Mouse (Mus musculus) liver, embryonic 16.5 days (tissue): ENCODE measurements around the gene Sirt6. TPM values are rescaled to one million over a fixed set of nuclear protein-coding genes. Genes with fewer than 3 reads are reported as not detected.
A peak's percentile ranks its signal among the peaks of the same experiment; 100 is the strongest.

Source experiments
- ATAC-seq: fragments of 200-750 bp; cut with Nextera tagmentation; 2 replicates; pipeline ENCODE4 v1.8.0; 2017; ENCODE audit warnings: low read depth, mild to moderate bottlenecking, moderate number of reproducible peaks, moderate library complexity
- H3K27ac ChIP-seq: fragments of 300-500 bp; sonication (generic); 2 replicates; pipeline ENCODE4 v1.5.1; 2014; ENCODE audit warnings: mild to moderate bottlenecking, low read length
- H3K27me3 ChIP-seq: fragments of 300-500 bp; sonication (generic); 2 replicates; pipeline ENCODE4 v1.6.1; 2014; ENCODE audit warnings: low read depth, low read length, mixed read lengths; ENCODE audit not compliant: control insufficient read depth, insufficient read depth
- H3K36me3 ChIP-seq: fragments of 300-500 bp; sonication (generic); 2 replicates; pipeline ENCODE4 v1.6.1; 2014; ENCODE audit warnings: mild to moderate bottlenecking; ENCODE audit not compliant: control insufficient read depth, insufficient read depth
- H3K4me1 ChIP-seq: fragments of 300-500 bp; sonication (generic); 2 replicates; pipeline ENCODE4 v1.6.1; 2014; ENCODE audit warnings: low read depth, low read length, mixed read lengths; ENCODE audit not compliant: control insufficient read depth
- H3K4me2 ChIP-seq: fragments of 300-500 bp; sonication (generic); 2 replicates; pipeline ENCODE4 v1.6.1; 2014; ENCODE audit warnings: low read depth, low read length, mixed read lengths
- H3K4me3 ChIP-seq: fragments of 300-500 bp; sonication (generic); 2 replicates; pipeline ENCODE4 v1.5.1; 2014; ENCODE audit warnings: low read depth, mild to moderate bottlenecking, low read length
- H3K9ac ChIP-seq: fragments of 300-500 bp; sonication (generic); 2 replicates; pipeline ENCODE4 v1.6.1; 2014; ENCODE audit warnings: low read depth, low read length
- H3K9me3 ChIP-seq: fragments of 300-500 bp; sonication (generic); replicated peaks from 2 replicates; pipeline ENCODE4 v1.6.1; 2016; ENCODE audit warnings: low read length; ENCODE audit not compliant: control insufficient read depth
- WGBS: fragments of 180-500 bp; shearing (Covaris S2); extraction: QIAGEN DNeasy Blood & Tissue Kit; methylation state at CpG from one replicate; pipeline ENCODE4 v1.1.7; 2014; ENCODE audit not compliant: insufficient replicate concordance; 5-methylcytosine and 5-hydroxymethylcytosine counted together
- polyA plus RNA-seq: library from polyadenylated mRNA; unstranded; fragments of >200 nt; fragmentation: Nextera tagmentation; extraction: Ambion mirVana; gene quantifications from 2 replicates; pipeline ENCODE4 v1.2.1, GENCODE M21; 2015

Sirt6 gene
- polyA plus RNA-seq, 1 experiment from 2014 or later, result 8.1 TPM

GRCm38 (mm10) chr10:81572975-81573374, 54.6 kb downstream of the Sirt6 start:
- peaks cover 60% of the 10 kb centered on the region for H3K4me1 ChIP-seq
- no peak overlapping the region for H3K9ac ChIP-seq
- H3K4me3 ChIP-seq, result 0 out of 2 replicates have a peak overlapping the region, but pooled peaks have one; percentile 7

GRCm38 (mm10) chr10:81572133-81572671, 55.4 kb downstream of the Sirt6 start:
- Histone ChIP-seq H3K27me3 (peaks cover 33% of the 10 kb centered on the region), H3K4me3 (peak overlapping the region; percentile 71), H3K9ac (peak overlapping the region; percentile 23; the same call in 1 of the 2 replicates), H3K9me3 (no peaks in the 10 kb centered on the region), H3K36me3 (no peaks in the 10 kb centered on the region), H3K27ac (no peak overlapping the region), H3K4me2 (peak overlapping the region; percentile 94), H3K4me1 (peaks cover 60% of the 10 kb centered on the region)
- 20% methylated on average over 9 of the region's 9 CpGs for WGBS
- no peak for ATAC-seq

More at GRCm38 (mm10) chr10:81572975-81573374, 54.6 kb downstream of the Sirt6 start:
- ATAC-seq, result peak; percentile 47
- peaks cover 33% of the 10 kb centered on the region for H3K27me3 ChIP-seq
- no peaks in the 10 kb centered on the region for H3K9me3 ChIP-seq
- H3K4me2 ChIP-seq, result peak overlapping the region; percentile 94
- WGBS, result 25% methylated on average over 9 of the region's 9 CpGs
- no peak overlapping the region for H3K27ac ChIP-seq
- no peaks in the 10 kb centered on the region for H3K36me3 ChIP-seq

Other genes with a start within 250 kb of the Sirt6 start
- 128 and 138 TPM in 2 replicates for gene Fzr1, start 249.3 kb downstream of the Sirt6 start, polyA plus RNA-seq
- gene Dohh, start 243.4 kb downstream of the Sirt6 start, polyA plus RNA-seq, result 46.3 and 48.3 TPM in 2 replicates
- gene Gm48551, start 243.3 kb downstream of the Sirt6 start, polyA plus RNA-seq, result 0.54 and 0.55 TPM in 2 replicates
- gene Gm48552, start 238.8 kb downstream of the Sirt6 start, polyA plus RNA-seq, result 0.44 and 0.48 TPM in 2 replicates
- 1.7 and 4.1 TPM in 2 replicates for gene Smim24, start 234.7 kb downstream of the Sirt6 start, polyA plus RNA-seq
- 10.2 and 12.0 TPM in 2 replicates for gene Nfic, start 172.2 kb downstream of the Sirt6 start, polyA plus RNA-seq
- 0.05 TPM in 1 of 2 replicates, not detected in the other for gene Celf5, start 145.1 kb downstream of the Sirt6 start, polyA plus RNA-seq
- gene Ncln, start 131.4 kb downstream of the Sirt6 start, polyA plus RNA-seq, result 39.3 and 47.1 TPM in 2 replicates
- 4.8 and 5.3 TPM in 2 replicates for gene S1pr4, start 127.7 kb downstream of the Sirt6 start, polyA plus RNA-seq
- 4.3 and 4.4 TPM in 2 replicates for gene Gna15, start 103.6 kb downstream of the Sirt6 start, polyA plus RNA-seq
- 20.0 and 24.3 TPM in 2 replicates for gene Gna11, start 82.6 kb downstream of the Sirt6 start, polyA plus RNA-seq
- gene Aes, start 68.3 kb downstream of the Sirt6 start, polyA plus RNA-seq, result 131 and 141 TPM in 2 replicates
- gene Tle2, start 53.2 kb downstream of the Sirt6 start, polyA plus RNA-seq, result 1.8 and 2.7 TPM in 2 replicates
- 3.5 and 4.5 TPM in 2 replicates for gene Tle6, start 26.7 kb downstream of the Sirt6 start, polyA plus RNA-seq
- 0.35 and 0.36 TPM in 2 replicates for gene BC025920, start 21.5 kb downstream of the Sirt6 start, polyA plus RNA-seq
- 2.1 and 2.4 TPM in 2 replicates for gene Ankrd24, start 743 bp upstream of the Sirt6 start, polyA plus RNA-seq
- 1.1 and 1.3 TPM in 2 replicates for gene Gm10778, start 21.3 kb upstream of the Sirt6 start, polyA plus RNA-seq
- gene Zfp433, start 77.0 kb upstream of the Sirt6 start, polyA plus RNA-seq, result 3.5 and 4.4 TPM in 2 replicates
- gene Gm3055, start 143.4 kb upstream of the Sirt6 start, polyA plus RNA-seq, result 1.1 TPM in 2 replicates
- gene Gm4767, start 184.4 kb upstream of the Sirt6 start, polyA plus RNA-seq, result 0.79 and 0.94 TPM in 2 replicates
- gene Gm32687, start 236.1 kb upstream of the Sirt6 start, polyA plus RNA-seq, result 2.1 TPM in 2 replicates